Mouse (Mus musculus) erythroblast, embryonic 14.5 days (primary cell): ENCODE results near the gene Mnx1.

ENCODE experiments used
- GATA1 ChIP-seq: IDR thresholded peaks from 2 replicates; pipeline ENCODE4 v1.6.1; 2012; ENCODE audit warnings: low read length, inconsistent platforms, mixed read lengths
- TAL1 ChIP-seq: IDR thresholded peaks from 3 replicates; pipeline ENCODE4 v1.6.1; 2012; ENCODE audit warnings: low read length, inconsistent platforms, mixed read lengths

DNA sequence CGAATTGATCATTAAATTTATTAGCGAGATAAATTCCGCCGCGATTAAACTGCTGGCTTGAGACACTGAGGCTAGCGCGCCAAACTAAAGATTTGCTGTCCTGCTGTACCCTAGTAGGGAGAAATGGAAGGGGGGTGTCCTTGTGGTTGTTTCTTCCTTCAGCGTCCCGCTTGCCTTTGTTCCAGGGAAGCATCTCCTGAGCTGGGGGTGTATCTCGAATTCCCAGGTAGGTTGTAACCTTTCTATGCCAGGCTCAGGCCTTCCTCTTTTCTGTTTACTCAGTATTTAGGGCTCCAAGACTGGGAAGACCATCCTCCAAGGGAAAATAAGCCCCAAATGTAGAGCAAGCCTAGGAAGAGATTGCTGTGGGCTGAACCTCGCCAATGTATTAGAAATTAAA, 6.9 kb downstream of the Mnx1 start:
- TF ChIP-seq GATA1 (no peak), TAL1 (no peak)
